Mouse (Mus musculus) heart, adult 11 months (tissue): ENCODE measurements at regions not wholly inside any gene's neighbourhood (a gene's known extent, or its start where the extent isn't known, plus 50 kb on each side); places are given as distances from the start of the nearest gene placed in this dataset.

Source experiments
- DNase-seq: peaks from one replicate; pipeline ENCODE4 v3.0.0; 2022

DNA sequence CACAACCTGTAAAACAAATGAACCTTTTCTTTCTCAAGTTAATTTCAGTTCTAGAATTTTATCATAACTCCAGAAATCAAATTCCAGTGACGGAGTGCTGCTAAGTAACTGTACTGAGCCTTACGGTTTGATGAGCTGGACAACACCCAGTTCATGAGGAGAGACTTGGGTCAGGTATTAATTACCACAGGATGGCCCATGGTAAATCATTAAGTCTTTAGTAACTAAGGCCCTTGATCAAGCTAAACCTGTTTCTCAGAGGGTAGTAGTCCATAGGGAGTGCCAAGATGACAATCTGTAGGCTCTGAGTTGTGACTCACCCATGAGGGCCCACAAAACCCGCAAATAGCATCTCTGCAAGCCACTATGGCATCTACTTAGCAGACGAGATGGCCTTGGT is 101.1 kb upstream of the Arhgap5 start:
- peak; percentile 41 for DNase-seq

DNA sequence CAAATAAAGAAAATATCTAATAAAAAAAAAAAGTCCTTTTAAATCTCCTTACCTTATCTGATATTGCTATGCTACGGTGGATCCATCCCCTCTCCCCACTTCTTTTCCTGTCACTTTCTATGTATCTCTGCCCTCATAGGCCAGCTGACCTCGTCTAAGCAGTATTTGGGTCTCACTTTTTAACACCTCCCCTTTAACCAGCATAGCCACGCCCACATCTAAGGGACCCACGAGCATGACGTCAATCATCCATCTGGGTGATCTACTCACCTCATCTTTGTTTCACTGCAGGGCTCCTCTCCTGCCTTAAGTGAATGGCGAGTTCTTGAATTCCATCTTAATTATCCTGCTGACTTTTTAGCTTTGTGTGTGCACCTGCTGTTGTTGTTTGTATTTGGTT is 97.4 kb upstream of the Arhgap5 start:
- peak; percentile 84 for DNase-seq

DNA sequence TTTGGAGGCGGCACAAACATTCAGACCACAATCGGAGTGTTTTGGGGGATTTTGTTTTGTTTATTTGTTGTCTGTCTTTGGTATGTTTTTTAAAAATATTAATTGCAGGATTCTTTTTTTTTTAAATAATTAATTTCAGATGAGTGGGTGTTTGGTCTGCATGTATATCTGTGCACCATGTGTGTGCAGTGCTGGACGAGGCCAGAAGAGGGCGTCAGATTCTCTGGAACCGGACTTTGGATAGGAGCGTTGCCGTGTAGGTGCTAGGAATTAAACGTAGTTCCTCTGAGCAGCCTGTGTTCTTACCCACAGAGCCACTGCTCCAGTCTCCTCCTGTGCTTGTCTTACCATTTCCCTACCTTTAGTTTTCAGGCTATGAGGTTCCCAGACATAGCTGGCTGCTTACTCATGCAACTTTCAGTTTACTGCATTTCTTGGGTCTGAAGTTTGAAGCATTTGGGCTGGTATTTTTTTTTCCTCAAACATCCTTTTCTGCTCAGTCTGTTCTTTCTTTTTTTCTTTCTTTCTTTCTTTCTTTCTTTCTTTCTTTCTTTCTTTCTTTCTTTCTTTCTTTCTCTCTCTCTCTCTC is 95.4 kb upstream of the Arhgap5 start:
- DNase-seq = peak; percentile 42

DNA sequence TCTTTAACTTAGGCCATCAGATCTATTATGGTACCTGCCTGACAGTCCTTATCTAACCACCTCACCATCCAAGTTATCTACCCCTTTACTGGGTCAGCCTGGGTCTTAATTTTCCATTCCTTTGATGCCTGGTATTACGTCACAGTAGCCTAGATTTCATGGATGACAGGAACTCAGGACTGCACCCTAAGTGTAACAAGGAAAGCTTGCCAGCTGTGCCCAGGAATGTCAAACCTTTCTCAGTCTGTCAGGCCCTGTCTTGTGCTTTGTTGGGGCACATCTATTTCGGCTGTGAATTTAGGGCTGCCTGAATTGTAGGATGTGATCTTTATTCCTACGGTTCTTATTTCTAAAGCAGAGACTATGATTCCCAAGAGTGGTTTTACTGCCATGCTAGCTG is 94.6 kb upstream of the Arhgap5 start:
- peak; percentile 70 for DNase-seq

DNA sequence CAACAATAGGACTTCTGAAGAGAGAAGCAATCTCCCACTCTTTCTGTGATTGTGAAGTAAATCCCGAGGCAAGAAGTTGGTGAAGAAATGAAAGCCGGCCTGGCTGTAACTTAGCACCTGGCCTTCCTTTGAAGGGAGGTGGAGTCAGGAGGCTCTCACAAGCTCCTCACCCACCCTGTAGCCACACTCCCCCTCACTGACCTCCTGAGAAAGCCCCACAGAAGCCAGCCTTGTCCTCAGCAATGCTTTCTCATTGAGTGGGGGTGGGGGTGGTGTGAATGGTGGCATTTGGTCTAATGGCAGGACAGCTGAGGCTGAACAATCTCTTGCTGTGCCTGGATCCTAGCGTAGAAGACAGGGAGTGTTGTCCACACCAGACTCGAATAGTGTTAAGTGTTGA is 91.6 kb upstream of the Arhgap5 start:
- DNase-seq = peak; percentile 72

DNA sequence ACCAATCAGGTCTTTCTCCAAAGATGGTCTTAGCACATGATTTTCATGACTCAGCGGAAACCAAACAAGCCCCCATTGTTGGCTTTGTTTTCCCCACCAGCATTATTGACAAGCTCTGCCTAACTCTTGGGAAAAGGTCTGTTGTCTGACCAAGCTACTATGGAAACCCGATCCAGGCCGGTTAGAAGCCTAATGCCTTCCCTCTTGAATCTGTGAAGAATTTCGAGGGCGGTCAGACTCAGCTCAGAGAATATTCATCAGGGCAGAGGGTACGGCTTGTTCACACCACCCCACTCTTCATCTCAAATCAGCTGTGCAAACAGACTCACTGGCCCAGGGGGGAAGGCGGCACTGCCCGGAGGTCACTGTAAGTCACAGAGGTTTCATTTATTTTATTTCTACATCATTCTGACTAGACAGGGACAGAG is 90.7 kb upstream of the Arhgap5 start:
- peak; percentile 77 for DNase-seq

DNA sequence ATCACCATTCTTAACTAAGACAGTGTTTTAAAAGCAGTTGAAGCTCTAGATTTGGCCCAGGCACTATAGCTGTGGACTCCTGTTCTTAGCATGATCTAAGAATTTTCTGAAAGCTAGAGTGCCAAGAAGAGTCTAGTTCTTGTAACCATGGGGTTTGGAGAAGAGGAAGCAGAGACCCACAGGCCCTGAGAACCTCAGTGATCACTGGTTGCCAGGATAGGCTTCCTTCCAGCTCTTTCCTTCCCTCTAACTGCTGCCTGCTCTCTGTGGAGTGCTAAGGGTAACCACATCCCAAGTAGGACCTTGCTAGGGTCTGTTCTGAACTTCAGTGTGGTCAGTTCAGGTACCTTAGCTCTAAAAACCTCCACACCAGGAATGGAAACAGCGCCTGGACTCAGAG is 81.0 kb upstream of the Arhgap5 start:
- peak; percentile 61 for DNase-seq

DNA sequence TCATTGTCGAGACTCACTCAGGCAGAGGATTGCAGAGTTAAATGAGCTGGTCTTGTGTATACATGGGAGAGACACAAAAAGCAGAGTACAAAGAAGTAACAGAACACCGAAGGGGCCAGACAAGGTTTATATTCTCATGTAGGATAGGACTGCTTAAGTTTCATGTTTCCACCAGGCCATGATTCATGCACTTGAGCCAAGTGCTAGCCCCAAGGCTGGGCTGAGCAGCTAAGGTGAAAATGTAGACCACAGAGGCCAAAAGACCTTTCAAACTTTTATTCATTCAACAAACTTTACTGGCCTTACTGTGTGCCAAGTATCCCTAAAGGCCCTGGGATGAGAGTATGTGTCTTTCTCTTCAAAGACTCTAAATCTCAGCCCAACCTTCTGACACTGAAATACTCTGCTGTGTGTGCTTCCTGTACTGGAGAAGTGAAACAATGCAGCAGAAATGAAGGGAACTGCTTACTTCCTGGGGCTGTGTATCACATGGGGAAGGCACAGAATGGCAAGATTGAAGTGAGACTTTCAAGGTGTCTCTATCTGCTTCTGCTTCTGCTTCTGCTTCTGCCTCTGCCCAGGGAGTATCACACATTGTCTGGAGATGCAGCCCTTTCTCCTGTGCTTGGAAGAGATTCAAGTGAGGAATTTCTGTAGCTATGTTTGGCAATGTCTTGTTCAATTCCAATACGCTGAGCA is 79.3 kb upstream of the Arhgap5 start:
- peak; percentile 75 for DNase-seq

DNA sequence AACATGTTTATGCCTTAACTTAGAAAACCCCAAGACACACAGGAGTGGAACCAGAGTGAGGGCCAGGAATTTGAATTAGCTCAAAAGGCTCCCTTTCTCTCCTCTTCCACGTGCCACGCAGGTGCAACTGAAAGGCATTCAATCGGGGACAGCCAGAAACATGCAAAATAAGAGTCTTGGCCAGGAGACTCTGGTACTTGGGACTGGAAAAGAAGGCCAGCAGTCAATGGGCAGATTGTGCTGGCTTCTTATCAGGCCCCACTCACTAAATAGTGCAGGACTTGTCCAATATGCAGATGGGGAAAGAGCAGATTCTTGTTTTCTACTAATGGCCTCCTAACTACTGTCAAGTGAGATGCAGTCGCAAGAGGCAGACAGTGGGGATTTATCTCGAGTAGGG is 73.8 kb upstream of the Arhgap5 start:
- no peak for DNase-seq

DNA sequence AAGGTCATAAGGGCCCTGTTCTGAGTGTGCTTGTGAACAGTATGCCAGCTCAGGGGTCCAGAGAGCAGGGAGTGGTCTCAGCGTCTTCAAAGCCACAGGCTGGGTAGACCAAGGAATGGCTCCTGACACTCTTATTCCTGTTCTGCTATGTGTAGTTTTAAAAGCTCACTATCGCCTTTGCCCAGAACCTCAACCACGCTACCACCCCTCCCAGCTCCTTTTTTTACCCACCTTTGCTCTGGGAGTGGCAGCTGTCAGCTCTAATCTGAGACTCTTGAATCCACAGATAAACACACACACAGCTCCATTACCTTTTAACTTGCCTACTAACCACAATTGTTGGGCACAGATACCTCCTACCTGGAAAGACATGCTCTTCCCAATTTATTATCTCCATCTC is 71.8 kb upstream of the Arhgap5 start:
- DNase-seq = peak; percentile 56

DNA sequence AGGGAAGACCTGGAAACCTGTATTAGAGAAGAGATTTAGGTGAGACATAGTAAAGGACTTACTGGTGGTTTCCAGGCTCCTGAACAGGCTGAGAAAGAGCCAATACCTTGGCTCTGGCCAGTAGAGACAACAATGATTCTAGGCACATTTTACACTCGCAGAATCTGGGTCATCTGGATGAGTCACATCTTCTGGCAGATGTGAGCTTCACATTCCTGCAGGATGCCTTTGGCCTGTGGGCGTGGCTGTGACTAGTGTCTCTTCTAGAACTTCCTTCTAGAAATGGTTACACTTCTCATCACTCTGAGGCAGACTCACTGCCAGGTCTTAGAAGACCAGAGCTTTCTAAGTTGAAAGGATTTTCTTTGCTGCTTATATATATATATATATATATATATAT is 69.8 kb upstream of the Arhgap5 start:
- DNase-seq = peak; percentile 70

DNA sequence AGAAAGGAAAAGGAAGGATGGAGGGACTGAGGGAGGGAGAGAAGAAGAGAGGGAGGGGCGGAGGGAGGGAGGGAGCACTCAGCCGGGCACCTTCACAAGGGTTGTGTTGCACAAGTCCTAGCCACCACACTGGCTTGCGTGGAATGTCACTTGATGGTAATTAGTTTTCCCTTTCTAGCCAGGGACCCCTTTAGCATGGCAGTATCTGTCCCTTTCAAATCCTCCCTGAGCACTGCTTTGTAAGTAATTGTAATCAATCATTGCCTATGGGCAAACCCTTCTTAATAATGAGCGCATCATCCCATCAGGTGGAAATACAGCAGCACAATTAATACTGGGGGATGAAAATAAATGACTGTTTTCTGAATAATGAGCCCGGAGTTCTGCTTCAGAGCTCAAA is 68.5 kb upstream of the Arhgap5 start:
- peak; percentile 12 for DNase-seq

DNA sequence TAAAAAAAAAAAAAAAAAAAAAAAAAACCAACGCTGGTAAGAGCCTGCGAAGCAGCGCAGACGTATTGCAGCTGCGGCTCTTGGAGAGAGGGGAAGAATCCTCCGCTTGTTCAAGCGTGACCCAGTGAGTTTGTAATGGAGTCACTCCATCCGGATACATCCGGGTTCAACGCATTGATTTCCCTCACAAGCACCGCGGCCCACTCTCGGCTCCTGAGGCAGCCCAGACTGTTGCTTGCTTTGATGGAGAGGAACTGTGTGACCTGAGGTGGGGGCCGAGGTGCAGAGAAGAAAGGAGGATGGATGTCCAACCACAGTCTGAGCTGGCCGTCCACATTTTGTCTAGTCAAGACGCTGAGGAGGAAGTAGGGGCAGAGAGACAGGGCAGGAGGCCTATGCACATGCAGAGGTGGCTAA is 68.0 kb upstream of the Arhgap5 start:
- DNase-seq = peak; percentile 84

DNA sequence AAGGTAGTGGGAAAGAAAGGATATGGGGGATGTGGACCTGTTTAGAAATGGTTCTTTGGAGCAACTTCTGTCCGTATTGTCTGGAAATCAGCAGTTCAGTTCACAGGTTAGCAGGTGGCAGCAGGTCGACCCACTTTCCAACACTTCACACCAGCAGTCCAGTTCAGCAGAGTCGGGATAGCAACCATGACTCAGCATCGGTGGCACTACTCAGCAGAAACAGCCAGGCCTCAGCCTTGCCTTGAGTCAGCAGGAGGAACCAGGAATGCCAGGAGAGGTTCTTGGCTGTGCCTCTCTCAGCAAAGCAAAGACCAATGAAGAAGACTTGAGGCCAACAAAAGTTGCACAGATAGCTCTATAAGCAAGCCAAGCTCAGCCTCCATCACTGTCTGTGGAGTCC is 66.8 kb upstream of the Arhgap5 start:
- peak; percentile 46 for DNase-seq

DNA sequence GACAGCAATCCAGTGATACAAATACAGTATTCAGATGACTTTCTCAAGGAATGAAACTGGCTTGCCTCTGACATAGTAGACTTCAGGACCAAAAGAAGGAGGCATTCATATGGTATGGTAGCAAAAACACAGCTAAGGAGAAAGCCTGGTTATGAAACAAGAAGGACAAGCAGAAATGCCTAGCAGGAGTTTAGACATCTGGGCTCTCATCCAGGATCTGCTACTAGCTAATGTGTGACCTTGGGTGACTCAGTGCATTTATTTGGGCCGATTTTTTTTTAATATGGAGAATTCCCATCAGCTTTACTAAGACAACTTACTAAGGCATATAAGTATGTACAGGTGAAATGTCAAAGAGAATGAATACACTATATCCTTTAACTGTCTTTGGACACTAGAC is 64.5 kb upstream of the Arhgap5 start:
- no peak for DNase-seq

DNA sequence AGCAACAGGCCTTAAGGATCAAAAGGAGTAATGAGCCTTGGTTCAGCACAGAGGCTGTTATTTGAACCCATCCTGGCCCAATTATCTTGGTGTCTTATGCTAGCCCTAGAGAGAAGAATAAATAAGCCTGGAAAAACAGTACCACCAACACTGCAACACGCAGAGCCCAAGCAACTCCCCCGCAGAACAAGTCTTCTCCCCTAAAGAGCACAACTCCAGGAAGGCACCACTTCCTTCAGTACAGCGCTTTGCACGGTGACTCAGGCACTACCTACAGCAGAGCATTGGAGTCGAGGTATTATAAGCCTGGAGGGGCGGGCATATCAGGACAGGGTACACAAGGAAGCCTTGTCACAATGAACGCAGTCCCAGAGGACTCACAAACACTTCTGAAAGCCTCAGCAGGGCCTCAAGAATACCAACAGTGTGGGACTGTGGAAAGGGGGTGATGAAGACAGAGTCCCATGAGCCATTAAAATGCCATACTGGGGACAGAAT is 62.9 kb upstream of the Arhgap5 start:
- peak; percentile 77 for DNase-seq

DNA sequence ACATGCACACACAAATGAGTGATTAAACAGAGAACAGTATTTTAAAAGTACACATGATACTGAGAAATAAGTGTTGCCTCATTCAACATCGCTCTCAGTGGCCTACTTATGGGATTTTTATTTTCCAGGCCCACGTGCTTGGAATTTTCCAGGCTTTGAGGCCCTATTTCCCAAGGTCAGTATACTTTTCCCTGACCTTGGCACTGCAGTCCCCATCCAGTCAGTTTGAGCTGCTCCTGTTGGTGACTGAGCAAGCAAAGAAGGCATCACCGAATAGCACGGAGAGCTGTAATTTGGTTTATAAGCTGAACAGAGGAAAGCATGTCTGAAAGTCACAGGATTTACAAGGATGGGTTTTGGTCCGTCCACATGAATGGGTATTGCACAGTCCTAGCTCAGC is 61.4 kb upstream of the Arhgap5 start:
- DNase-seq = peak; percentile 9

DNA sequence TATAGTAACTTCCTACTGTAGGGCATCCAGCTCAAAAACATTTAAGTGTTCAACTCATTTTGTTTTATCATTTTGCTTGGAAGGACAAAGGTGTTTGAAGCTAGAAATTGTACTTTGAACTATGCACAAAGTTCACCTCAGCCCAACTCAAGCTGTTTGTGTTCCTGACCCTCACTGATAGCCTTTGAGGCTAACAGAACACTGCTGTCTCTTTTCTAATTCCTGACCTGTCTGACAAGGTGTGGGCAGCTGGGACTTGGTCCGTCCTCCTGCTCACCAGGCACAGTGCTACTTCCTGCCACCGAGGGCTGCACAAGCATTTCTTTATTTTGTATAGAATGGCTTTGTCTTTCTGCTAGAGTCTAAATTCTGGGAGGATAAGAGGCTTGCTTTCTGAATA is 58.0 kb upstream of the Arhgap5 start:
- DNase-seq = peak; percentile 59

DNA sequence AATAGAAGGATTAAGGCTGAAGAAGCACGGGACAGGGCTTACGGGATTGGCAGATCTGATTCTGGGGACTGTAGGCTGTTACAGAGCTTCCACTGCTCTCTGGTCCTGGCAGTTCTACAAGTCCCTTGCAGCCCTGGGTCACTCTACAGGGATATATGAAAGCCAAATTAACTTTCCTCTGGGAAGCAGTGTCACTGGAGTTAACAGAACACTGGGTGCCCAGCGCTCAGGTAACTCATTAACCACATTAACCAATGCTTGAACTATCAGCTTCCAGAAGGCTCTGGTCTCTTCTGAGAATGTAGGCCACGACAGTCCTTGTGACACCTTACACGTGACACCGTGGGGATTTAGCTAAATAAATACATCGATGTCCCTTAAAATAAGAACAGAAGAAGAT is 57.3 kb upstream of the Arhgap5 start:
- peak; percentile 55 for DNase-seq

DNA sequence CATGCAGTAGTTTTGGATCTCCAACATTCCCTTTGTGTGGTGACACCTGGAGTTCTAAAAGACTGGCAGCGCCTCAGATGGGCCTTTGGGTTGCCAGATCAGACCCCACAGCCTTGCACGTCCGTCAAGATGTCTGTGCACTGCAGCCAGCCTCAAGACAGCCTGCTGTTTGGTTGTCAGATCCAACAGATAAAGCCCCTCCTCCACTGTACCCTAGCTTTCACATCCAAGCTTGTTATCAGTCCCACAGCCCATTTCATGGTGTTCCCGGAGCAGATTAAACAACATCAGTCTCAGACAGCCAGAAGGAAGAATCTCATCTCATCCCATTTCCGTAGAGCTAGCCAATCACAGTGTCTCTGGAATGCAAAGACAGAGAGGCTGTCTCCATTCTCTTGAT is 56.3 kb upstream of the Arhgap5 start:
- DNase-seq = peak; percentile 79

DNA sequence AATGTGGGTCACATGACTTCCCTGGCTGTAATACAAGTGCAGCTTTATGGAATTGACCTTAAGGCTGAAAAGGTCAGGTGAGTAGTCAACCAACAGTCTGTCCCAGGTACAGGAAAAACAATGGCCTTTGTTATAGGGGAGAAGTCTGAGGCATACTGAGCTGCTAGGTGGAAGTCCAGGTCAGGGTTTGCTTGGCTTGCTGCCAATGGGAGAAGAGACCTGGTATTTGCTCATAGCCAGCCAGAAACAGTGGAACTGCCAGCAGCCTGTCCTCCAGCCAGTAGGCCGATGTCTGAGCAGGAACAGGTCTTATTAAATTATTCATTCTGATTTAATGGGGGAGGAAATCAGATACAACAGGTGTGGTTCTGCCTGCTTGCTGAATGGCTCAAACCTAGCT is 55.6 kb upstream of the Arhgap5 start:
- DNase-seq = peak; percentile 83

DNA sequence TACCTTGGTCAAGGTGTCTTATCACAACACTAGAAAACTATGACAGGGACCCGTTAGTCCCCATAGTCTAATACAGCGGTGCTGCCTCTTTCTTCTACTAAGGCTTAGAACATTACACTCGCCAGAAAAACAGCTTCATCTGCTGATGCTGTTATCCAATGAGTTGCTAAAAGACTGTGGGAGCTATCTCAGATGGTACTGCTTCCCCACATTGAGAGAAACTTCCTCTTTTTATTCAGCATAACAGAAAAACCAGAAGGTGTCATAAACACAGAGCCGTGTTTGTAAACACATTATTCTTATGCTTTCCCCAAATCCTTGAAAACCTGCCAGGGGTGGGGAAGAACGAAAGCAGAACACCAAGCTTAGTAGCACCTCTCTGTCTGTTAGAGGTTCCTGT is 49.9 kb upstream of the Arhgap5 start:
- DNase-seq = peak; percentile 39
